Mouse (Mus musculus) T-helper 1 cell (primary cell): ENCODE results near the gene Macf1.
"Not testable (repeated sequence)": the region's sequence is repeated elsewhere in the genome, so short reads cannot be mapped to it uniquely, and the experiment has no call there.

Experiments
- in situ Hi-C: fragments of 300-600 bp; cut with MboI, MseI; formaldehyde crosslinking; loops from one replicate; pipeline ENCODE4 v1.15.1; 2025; ENCODE audit warnings: high pct_unique_total_duplicates

The Macf1 gene

GRCm38 (mm10) chr4:123635428-123635827 lies 48.7 kb downstream of the Macf1 start:
- in situ Hi-C loops, result no loop called here

GRCm38 (mm10) chr4:123634436-123634835 lies 49.7 kb downstream of the Macf1 start:
- in situ Hi-C loops, result no loop called here

GRCm38 (mm10) chr4:123633874-123634273 lies 50.3 kb downstream of the Macf1 start:
- in situ Hi-C loops, result no loop called here

- in situ Hi-C loops, result no loop called here
Observed at GRCm38 (mm10) chr4:123633370-123633769, 50.8 kb downstream of the Macf1 start.

GRCm38 (mm10) chr4:123632116-123632515 lies 52.0 kb downstream of the Macf1 start:
- in situ Hi-C loops, result not testable (repeated sequence)

GRCm38 (mm10) chr4:123631654-123632053 lies 52.5 kb downstream of the Macf1 start:
- in situ Hi-C loops, result no loop called here

GRCm38 (mm10) chr4:123627683-123628082 lies 56.5 kb downstream of the Macf1 start:
- in situ Hi-C loops, result no loop called here

- in situ Hi-C loops, result no loop called here
Observed at GRCm38 (mm10) chr4:123625332-123626072, 58.7 kb downstream of the Macf1 start.

- in situ Hi-C loops, result loop anchor here (25.0 kb wide), 1 partner anchor 263 kb away; no protein-coding TSS in a partner anchor
Observed at GRCm38 (mm10) chr4:123624438-123624837, 59.7 kb downstream of the Macf1 start.

GRCm38 (mm10) chr4:123623742-123624151 lies 60.4 kb downstream of the Macf1 start:
- in situ Hi-C loops, result loop anchor here (25.0 kb wide), 1 partner anchor 264 kb away; no protein-coding TSS in a partner anchor

GRCm38 (mm10) chr4:123621732-123622131 lies 62.4 kb downstream of the Macf1 start:
- in situ Hi-C loops, result loop anchor here (25.0 kb wide), 1 partner anchor 266 kb away; no protein-coding TSS in a partner anchor

- in situ Hi-C loops, result loop anchor here (25.0 kb wide), 1 partner anchor 269 kb away; no protein-coding TSS in a partner anchor
Observed at GRCm38 (mm10) chr4:123617727-123618389, 66.3 kb downstream of the Macf1 start.

- in situ Hi-C loops, result loop anchor here (25.0 kb wide), 1 partner anchor 270 kb away; no protein-coding TSS in a partner anchor
Observed at GRCm38 (mm10) chr4:123616971-123617370, 67.2 kb downstream of the Macf1 start.

GRCm38 (mm10) chr4:123616501-123616900 lies 67.7 kb downstream of the Macf1 start:
- in situ Hi-C loops, result loop anchor here (25.0 kb wide), 1 partner anchor 271 kb away; no protein-coding TSS in a partner anchor

GRCm38 (mm10) chr4:123613309-123613947 lies 70.7 kb downstream of the Macf1 start:
- in situ Hi-C loops, result loop anchor here (25.0 kb wide), 1 partner anchor 274 kb away; no protein-coding TSS in a partner anchor

GRCm38 (mm10) chr4:123611940-123612339 lies 72.2 kb downstream of the Macf1 start:
- in situ Hi-C loops, result loop anchor here (25.0 kb wide), 1 partner anchor 275 kb away; no protein-coding TSS in a partner anchor

- in situ Hi-C loops, result loop anchor here (25.0 kb wide), 1 partner anchor 276 kb away; no protein-coding TSS in a partner anchor
Observed at GRCm38 (mm10) chr4:123611241-123611640, 72.9 kb downstream of the Macf1 start.

- in situ Hi-C loops, result loop anchor here (25.0 kb wide), 1 partner anchor 280 kb away; no protein-coding TSS in a partner anchor
Observed at GRCm38 (mm10) chr4:123607174-123607573, 77.0 kb downstream of the Macf1 start.

GRCm38 (mm10) chr4:123605948-123606347 lies 78.2 kb downstream of the Macf1 start:
- in situ Hi-C loops, result loop anchor here (25.0 kb wide), 1 partner anchor 281 kb away; no protein-coding TSS in a partner anchor

GRCm38 (mm10) chr4:123605309-123605708 lies 78.9 kb downstream of the Macf1 start:
- in situ Hi-C loops, result loop anchor here (25.0 kb wide), 1 partner anchor 282 kb away; no protein-coding TSS in a partner anchor

GRCm38 (mm10) chr4:123602700-123603261 lies 81.4 kb downstream of the Macf1 start:
- in situ Hi-C loops, result loop anchor here (25.0 kb wide), 1 partner anchor 285 kb away; no protein-coding TSS in a partner anchor
